Mouse (Mus musculus) thymus, adult 2 months (tissue): ENCODE results near the gene Smarca2. TPM values are rescaled to one million over a fixed set of nuclear protein-coding genes. Genes with fewer than 3 reads are reported as not detected.
"Not testable (repeated sequence)": the region's sequence is repeated elsewhere in the genome, so short reads cannot be mapped to it uniquely, and the experiment has no call there.

Source experiments
- DNase-seq: peaks from one replicate; pipeline ENCODE4 v3.0.0; 2021
- H3K27ac ChIP-seq: fragments of 200-500 bp; 2 replicates; pipeline ENCODE4 v1.5.1; 2012; ENCODE audit warnings: low read length, control low read depth; ENCODE audit not compliant: control insufficient read depth, insufficient read depth
- H3K27me3 ChIP-seq: fragments of 200-500 bp; 2 replicates; pipeline ENCODE4 v1.6.1; 2012; ENCODE audit warnings: mild to moderate bottlenecking, low read length, moderate library complexity, mixed read lengths; ENCODE audit not compliant: control insufficient read depth, insufficient read depth
- H3K36me3 ChIP-seq: fragments of 200-500 bp; 2 replicates; pipeline ENCODE4 v1.6.1; 2012; ENCODE audit warnings: mild to moderate bottlenecking, low read length, moderate library complexity; ENCODE audit not compliant: control insufficient read depth, insufficient read depth
- H3K4me1 ChIP-seq: fragments of 200-500 bp; replicated peaks from 2 replicates; pipeline ENCODE4 v1.6.1; 2012; ENCODE audit warnings: low read length; ENCODE audit not compliant: control insufficient read depth, insufficient read depth
- H3K4me3 ChIP-seq: fragments of 200-500 bp; 2 replicates; pipeline ENCODE4 v1.5.1; 2012; ENCODE audit warnings: mild to moderate bottlenecking, low read length, control low read depth, moderate library complexity; ENCODE audit not compliant: control insufficient read depth, insufficient read depth
- CTCF ChIP-seq: fragments of 200-500 bp; IDR thresholded peaks from 2 replicates; pipeline ENCODE4 v1.5.1; 2012; ENCODE audit warnings: mild to moderate bottlenecking, control low read depth, low read length, moderate library complexity, borderline replicate concordance; ENCODE audit not compliant: control insufficient read depth, poor library complexity, insufficient read depth; ENCODE audit errors: extremely low read depth
- POLR2A ChIP-seq: fragments of 200-500 bp; IDR thresholded peaks from 2 replicates; pipeline ENCODE4 v1.6.1; 2012; ENCODE audit warnings: mild to moderate bottlenecking, low read length, control low read depth, moderate library complexity; ENCODE audit not compliant: control insufficient read depth, poor library complexity, insufficient read depth; ENCODE audit errors: extremely low read depth
- WGBS: fragments of 180-500 bp; shearing (Covaris S2); methylation state at CpG from one replicate; pipeline ENCODE4 v1.1.7; 2018; 5-methylcytosine and 5-hydroxymethylcytosine counted together
- polyA plus RNA-seq: library from polyadenylated mRNA; depleted of rRNA; stranded (reverse); fragments of >200 nt; gene quantifications from 2 replicates; pipeline ENCODE4 v1.2.3, GENCODE M21; 2012

Smarca2 gene
- polyA plus RNA-seq, 1 experiment: 38.9 TPM

GRCm38 (mm10) chr19:26659976-26660375 is 55.1 kb downstream of the Smarca2 start:
- TF ChIP-seq POLR2A (no peak), CTCF (no peak)
- H3K36me3 ChIP-seq: peaks cover 16% of the 10 kb centered on the region
- 96% methylated on average over 5 of the region's 5 CpGs for WGBS
- no peaks in the 10 kb centered on the region for H3K4me1 ChIP-seq
- no peak for DNase-seq
- no peak overlapping the region for H3K4me3 ChIP-seq
- no peaks in the 10 kb centered on the region for H3K27me3 ChIP-seq
- H3K27ac ChIP-seq: no peak overlapping the region

GRCm38 (mm10) chr19:26661198-26661597 is 56.3 kb downstream of the Smarca2 start:
- Histone ChIP-seq H3K4me1 (no peaks in the 10 kb centered on the region), H3K4me3 (no peak overlapping the region)
- WGBS: 96% methylated on average over 3 of the region's 3 CpGs

GRCm38 (mm10) chr19:26666303-26666702 is 61.5 kb downstream of the Smarca2 start:
- Histone ChIP-seq H3K27ac (no peak overlapping the region), H3K4me3 (no peak overlapping the region), H3K4me1 (no peaks in the 10 kb centered on the region), H3K36me3 (peaks cover 33% of the 10 kb centered on the region), H3K27me3 (no peaks in the 10 kb centered on the region)
- 43% methylated on average over 5 of the region's 5 CpGs for WGBS
- no peak for TF ChIP-seq POLR2A
- no peak for DNase-seq

More at GRCm38 (mm10) chr19:26661198-26661597, 56.3 kb downstream of the Smarca2 start:
- peaks cover 12% of the 10 kb centered on the region for H3K36me3 ChIP-seq
- DNase-seq: no peak
- no peaks in the 10 kb centered on the region for H3K27me3 ChIP-seq
- TF ChIP-seq CTCF (no peak), POLR2A (no peak)
- no peak overlapping the region for H3K27ac ChIP-seq

- no peak for TF ChIP-seq POLR2A
- TF ChIP-seq CTCF: no peak
- Histone ChIP-seq H3K27me3 (no peaks in the 10 kb centered on the region), H3K27ac (no peak overlapping the region), H3K4me1 (no peaks in the 10 kb centered on the region), H3K36me3 (peaks cover 46% of the 10 kb centered on the region), H3K4me3 (no peak overlapping the region)
- WGBS: 99% methylated on average over 6 of the region's 6 CpGs
- no peak for DNase-seq
Observed at GRCm38 (mm10) chr19:26670089-26670488, 65.2 kb downstream of the Smarca2 start.

- H3K27me3 ChIP-seq, H3K4me3 ChIP-seq, H3K27ac ChIP-seq, H3K4me1 ChIP-seq, DNase-seq: not testable (repeated sequence)
- H3K36me3 ChIP-seq: peaks cover 50% of the 10 kb centered on the region
Observed at GRCm38 (mm10) chr19:26671413-26671812, 66.6 kb downstream of the Smarca2 start.

- Histone ChIP-seq H3K4me3 (no peak overlapping the region), H3K36me3 (peaks cover 45% of the 10 kb centered on the region), H3K27me3 (no peaks in the 10 kb centered on the region), H3K27ac (no peak overlapping the region), H3K4me1 (no peaks in the 10 kb centered on the region)
- TF ChIP-seq POLR2A: no peak
- no peak for TF ChIP-seq CTCF
- 96% methylated on average over 6 of the region's 6 CpGs for WGBS
- no peak for DNase-seq
Observed at GRCm38 (mm10) chr19:26675917-26676316, 71.1 kb downstream of the Smarca2 start.

- no peak for DNase-seq
- Histone ChIP-seq H3K4me3 (no peak overlapping the region), H3K27ac (no peak overlapping the region), H3K27me3 (no peaks in the 10 kb centered on the region), H3K36me3 (peaks cover 28% of the 10 kb centered on the region), H3K4me1 (no peaks in the 10 kb centered on the region)
- 93% methylated on average over 8 of the region's 8 CpGs for WGBS
- TF ChIP-seq CTCF (no peak), POLR2A (no peak)
Observed at GRCm38 (mm10) chr19:26678543-26678942, 73.7 kb downstream of the Smarca2 start.
